Mouse (Mus musculus) limb, embryonic 11.5 days (tissue): ENCODE results near the gene Got2. TPM values are rescaled to one million over a fixed set of nuclear protein-coding genes. Genes with fewer than 3 reads are reported as not detected.
A peak's percentile ranks its signal among the peaks of the same experiment; 100 is the strongest.
"Not testable (repeated sequence)": the region's sequence is repeated elsewhere in the genome, so short reads cannot be mapped to it uniquely, and the experiment has no call there.

Experiments used
- ATAC-seq: fragments of 200-750 bp; cut with Nextera tagmentation; 2 replicates; pipeline ENCODE4 v1.8.0; 2017; ENCODE audit warnings: low read depth; ENCODE audit not compliant: insufficient number of reproducible peaks, low FRiP score, low TSS enrichment
- DNase-seq: peaks from one replicate; pipeline ENCODE4 v3.0.0-alpha.2; 2015; ENCODE audit warnings: low spot score
- H3K27ac ChIP-seq: fragments of 300-500 bp; sonication (generic); replicated peaks from 2 replicates; pipeline ENCODE4 v1.5.1; 2014; ENCODE audit warnings: low read depth, mild to moderate bottlenecking, low read length
- H3K27me3 ChIP-seq: fragments of 300-500 bp; sonication (generic); 2 replicates; pipeline ENCODE4 v1.6.1; 2014; ENCODE audit warnings: mild to moderate bottlenecking, low read length, mixed read lengths; ENCODE audit not compliant: control insufficient read depth, insufficient read depth
- H3K36me3 ChIP-seq: fragments of 300-500 bp; sonication (generic); 2 replicates; pipeline ENCODE4 v1.6.1; 2014; ENCODE audit warnings: mild to moderate bottlenecking, low read length, moderate library complexity, mixed read lengths; ENCODE audit not compliant: control insufficient read depth, insufficient read depth
- H3K4me1 ChIP-seq: fragments of 300-500 bp; sonication (generic); 2 replicates; pipeline ENCODE4 v1.6.1; 2014; ENCODE audit warnings: low read length, mixed read lengths; ENCODE audit not compliant: control insufficient read depth, insufficient read depth
- H3K4me2 ChIP-seq: fragments of 300-500 bp; sonication (generic); 2 replicates; pipeline ENCODE4 v1.6.1; 2014; ENCODE audit warnings: low read depth, mild to moderate bottlenecking, moderate library complexity; ENCODE audit not compliant: severe bottlenecking
- H3K4me3 ChIP-seq: fragments of 300-500 bp; sonication (generic); 2 replicates; pipeline ENCODE4 v1.5.1; 2014; ENCODE audit warnings: low read depth, low read length
- H3K9ac ChIP-seq: fragments of 300-500 bp; sonication (generic); 2 replicates; pipeline ENCODE4 v1.6.1; 2014; ENCODE audit warnings: mild to moderate bottlenecking, low read length
- H3K9me3 ChIP-seq: fragments of 300-500 bp; sonication (generic); 2 replicates; pipeline ENCODE4 v1.6.1; 2016; ENCODE audit warnings: low read length; ENCODE audit not compliant: control insufficient read depth
- WGBS: fragments of 180-500 bp; shearing (Covaris S2); extraction: QIAGEN DNeasy Blood & Tissue Kit; methylation state at CpG from one replicate; pipeline ENCODE4 v1.1.7; 2014; 5-methylcytosine and 5-hydroxymethylcytosine counted together
- polyA plus RNA-seq: library from polyadenylated mRNA; unstranded; fragments of >200 nt; fragmentation: Nextera tagmentation; extraction: Ambion mirVana; gene quantifications from 2 replicates; pipeline ENCODE4 v1.2.1, GENCODE M21; 2014

Got2 gene
- polyA plus RNA-seq, 1 experiment from 2014 or later = 100 TPM

DNA sequence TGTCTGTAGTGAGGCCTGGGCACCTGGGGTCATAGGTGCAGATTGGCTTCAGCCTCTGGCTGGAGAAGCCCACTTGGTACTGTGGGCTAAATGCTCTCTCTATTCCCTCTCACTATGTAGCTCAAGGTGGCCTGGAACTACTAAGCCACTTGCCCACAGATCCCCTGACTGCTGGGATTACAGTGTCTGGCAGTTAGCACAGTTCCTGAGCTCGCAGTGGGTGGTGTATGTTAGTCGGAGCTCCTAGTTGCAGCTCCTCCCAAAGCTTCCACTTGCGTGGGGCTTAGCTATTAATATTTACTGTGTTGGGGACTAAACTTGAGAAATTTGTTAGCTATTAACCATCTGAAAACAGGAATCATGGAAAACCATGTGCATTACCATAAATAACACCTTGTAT, 6.8 kb downstream of the Got2 start:
- H3K4me1 ChIP-seq = no peaks in the 10 kb centered on the region
- no peak overlapping the region for H3K27ac ChIP-seq
- no peak overlapping the region for H3K4me3 ChIP-seq
- H3K9me3 ChIP-seq = no peaks in the 10 kb centered on the region
- 0 out of 2 replicates have a peak overlapping the region, but pooled peaks have one; percentile 1 for H3K4me2 ChIP-seq
- H3K9ac ChIP-seq = no peak overlapping the region
- peaks cover 8% of the 10 kb centered on the region for H3K36me3 ChIP-seq
- no peaks in the 10 kb centered on the region for H3K27me3 ChIP-seq
- ATAC-seq = no peak
- WGBS = 85% methylated on average over 3 of the region's 3 CpGs
- DNase-seq = no peak

DNA sequence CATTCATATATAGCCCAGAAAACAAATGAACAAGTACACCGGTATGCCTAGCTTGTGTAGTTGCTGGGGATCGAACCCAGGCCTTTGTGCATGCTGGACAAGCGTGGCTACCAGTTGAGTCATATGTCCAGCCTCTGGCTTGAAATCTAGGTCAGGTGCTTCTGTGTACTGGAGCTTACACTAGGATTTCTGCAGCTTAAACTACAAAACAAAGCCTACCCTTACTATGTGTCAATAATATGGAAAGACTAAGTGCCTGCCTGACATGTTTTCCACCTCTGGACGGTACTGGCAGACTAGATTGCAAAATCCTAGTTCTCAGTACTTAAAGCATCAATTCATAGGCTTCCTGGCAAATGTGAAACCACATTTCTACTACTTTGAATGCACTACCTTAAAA, 8.5 kb downstream of the Got2 start:
- WGBS = 93% methylated on average over 4 of the region's 4 CpGs
- H3K27me3 ChIP-seq = no peaks in the 10 kb centered on the region
- peaks cover 19% of the 10 kb centered on the region for H3K36me3 ChIP-seq
- ATAC-seq (no peak), DNase-seq (no peak)
- no peak overlapping the region for H3K27ac ChIP-seq
- no peak overlapping the region for H3K4me3 ChIP-seq
- H3K9me3 ChIP-seq = no peaks in the 10 kb centered on the region
- H3K9ac ChIP-seq = no peak overlapping the region
- no peak overlapping the region for H3K4me2 ChIP-seq
- H3K4me1 ChIP-seq = no peaks in the 10 kb centered on the region

DNA sequence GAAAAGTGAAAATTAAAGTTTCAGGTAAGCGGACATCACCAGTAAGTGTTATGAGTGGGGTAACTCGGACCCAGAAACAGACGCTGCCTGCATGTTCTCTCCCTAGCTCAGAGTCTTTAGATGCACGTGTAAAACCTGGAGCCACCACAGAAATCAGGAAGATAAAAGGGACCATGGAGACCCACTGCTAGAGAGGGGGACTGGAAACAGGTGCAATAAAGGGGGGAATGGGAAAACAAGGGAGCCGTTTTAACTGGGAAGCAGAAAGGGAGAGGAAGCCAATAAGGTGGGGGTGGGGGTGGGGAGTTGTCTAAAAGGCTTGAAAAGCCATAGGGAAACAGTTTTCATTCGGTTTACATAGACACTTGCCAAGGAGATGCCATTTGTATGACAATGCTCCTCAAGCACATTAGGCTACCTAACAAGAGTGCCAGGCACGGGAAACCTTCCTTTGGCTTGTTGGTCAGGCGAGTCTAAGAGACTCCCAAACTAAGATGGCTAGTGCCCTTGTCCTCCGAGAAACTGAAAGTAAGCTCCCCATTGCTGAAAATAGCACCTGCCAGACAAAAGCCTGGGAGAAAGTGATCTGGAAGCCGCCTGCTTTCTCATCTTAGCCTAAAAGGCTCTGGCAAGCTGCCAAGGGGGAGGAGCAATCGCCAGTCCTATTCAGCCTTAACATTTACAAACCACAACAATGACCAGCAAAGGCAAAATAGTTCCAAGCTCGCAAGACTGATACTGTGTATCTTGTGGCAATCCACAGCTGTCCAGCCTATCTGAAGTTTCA, 10.0 kb downstream of the Got2 start:
- WGBS = 68% methylated on average over 12 of the region's 12 CpGs
- H3K4me2 ChIP-seq = no peak overlapping the region
- H3K4me3 ChIP-seq = no peak overlapping the region
- no peak overlapping the region for H3K9ac ChIP-seq
- H3K36me3 ChIP-seq = peaks cover 22% of the 10 kb centered on the region
- DNase-seq (peak; percentile 32), ATAC-seq (no peak)
- no peak overlapping the region for H3K27ac ChIP-seq
- no peaks in the 10 kb centered on the region for H3K27me3 ChIP-seq
- no peaks in the 10 kb centered on the region for H3K9me3 ChIP-seq
- no peaks in the 10 kb centered on the region for H3K4me1 ChIP-seq

DNA sequence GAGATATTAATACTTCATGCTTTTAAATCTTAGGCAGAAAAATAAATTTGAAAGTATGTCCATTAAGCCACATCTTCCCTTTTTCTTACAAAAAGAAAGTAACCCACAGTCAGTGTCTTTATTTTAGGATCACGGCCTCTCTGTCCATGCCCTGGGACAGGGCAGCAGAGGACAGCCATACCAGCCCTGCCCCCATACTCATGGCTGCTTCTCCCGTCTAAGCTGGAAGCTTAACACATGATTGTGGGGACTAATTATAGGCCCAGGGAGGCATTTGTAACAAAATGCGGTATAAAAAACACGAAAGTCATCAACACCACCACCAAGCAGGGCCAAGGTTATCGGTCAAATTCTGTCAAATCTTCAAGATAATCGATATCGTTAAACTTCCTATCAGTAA, 13.1 kb downstream of the Got2 start:
- DNase-seq (no peak), ATAC-seq (no peak)
- no peak overlapping the region for H3K9ac ChIP-seq
- no peaks in the 10 kb centered on the region for H3K4me1 ChIP-seq
- no peak overlapping the region for H3K4me3 ChIP-seq
- H3K36me3 ChIP-seq = peaks cover 27% of the 10 kb centered on the region
- H3K9me3 ChIP-seq = no peaks in the 10 kb centered on the region
- no peak overlapping the region for H3K27ac ChIP-seq
- no peaks in the 10 kb centered on the region for H3K27me3 ChIP-seq
- no peak overlapping the region for H3K4me2 ChIP-seq
- 93% methylated on average over 7 of the region's 7 CpGs for whole genome bisulfite sequencing

DNA sequence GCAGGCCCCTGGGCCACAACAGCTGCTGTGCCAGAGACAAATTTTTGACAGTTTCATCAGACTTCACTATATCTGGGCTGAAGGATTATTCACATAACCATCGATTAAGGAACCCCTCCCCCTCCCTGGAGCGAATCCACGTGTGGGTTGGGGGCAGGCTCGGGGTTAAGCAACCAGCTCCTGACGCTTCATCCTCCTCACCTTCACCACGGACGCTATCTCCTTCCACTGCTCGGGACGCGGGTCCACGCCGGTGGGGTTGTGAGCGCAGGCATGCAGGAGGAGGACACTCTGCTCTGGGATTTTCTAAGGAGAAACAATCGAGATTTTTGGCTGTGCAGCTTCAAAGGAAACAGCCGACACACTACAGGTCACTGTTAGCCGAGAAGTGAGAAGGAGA, 16.7 kb downstream of the Got2 start:
- Histone ChIP-seq H3K36me3 (peaks cover 27% of the 10 kb centered on the region; the same call in 1 of the 2 replicates), H3K9ac (no peak overlapping the region), H3K27me3 (no peaks in the 10 kb centered on the region), H3K4me3 (no peak overlapping the region), H3K4me1 (no peaks in the 10 kb centered on the region), H3K4me2 (no peak overlapping the region), H3K27ac (no peak overlapping the region), H3K9me3 (no peaks in the 10 kb centered on the region)
- no peak for ATAC-seq
- no peak for DNase-seq
- WGBS = 94% methylated on average over 16 of the region's 16 CpGs

DNA sequence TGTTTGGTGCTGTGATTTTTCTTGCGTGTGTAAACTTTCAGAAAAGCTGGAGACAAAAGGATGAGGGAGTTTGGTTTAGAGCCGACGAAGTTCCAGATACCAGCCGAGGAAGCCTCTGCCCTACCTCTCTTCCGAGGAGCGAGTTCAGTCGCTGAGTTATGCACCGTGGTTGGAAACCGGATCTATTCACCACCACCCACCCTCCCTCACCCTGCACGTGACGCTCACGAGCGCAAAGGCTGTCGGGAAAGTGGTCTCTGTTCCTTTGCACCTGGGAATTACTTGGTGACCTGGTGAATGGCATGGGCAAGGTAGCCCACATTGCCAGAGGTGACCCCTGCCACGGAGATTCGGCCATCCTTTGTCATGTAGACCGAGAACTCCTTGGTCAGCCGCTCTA, 23.5 kb downstream of the Got2 start:
- WGBS = 96% methylated on average over 17 of the region's 18 CpGs
- not testable (repeated sequence) for DNase-seq, H3K36me3 ChIP-seq, H3K9me3 ChIP-seq, H3K4me1 ChIP-seq, H3K4me3 ChIP-seq, ATAC-seq, H3K27me3 ChIP-seq, H3K27ac ChIP-seq, H3K9ac ChIP-seq, H3K4me2 ChIP-seq

DNA sequence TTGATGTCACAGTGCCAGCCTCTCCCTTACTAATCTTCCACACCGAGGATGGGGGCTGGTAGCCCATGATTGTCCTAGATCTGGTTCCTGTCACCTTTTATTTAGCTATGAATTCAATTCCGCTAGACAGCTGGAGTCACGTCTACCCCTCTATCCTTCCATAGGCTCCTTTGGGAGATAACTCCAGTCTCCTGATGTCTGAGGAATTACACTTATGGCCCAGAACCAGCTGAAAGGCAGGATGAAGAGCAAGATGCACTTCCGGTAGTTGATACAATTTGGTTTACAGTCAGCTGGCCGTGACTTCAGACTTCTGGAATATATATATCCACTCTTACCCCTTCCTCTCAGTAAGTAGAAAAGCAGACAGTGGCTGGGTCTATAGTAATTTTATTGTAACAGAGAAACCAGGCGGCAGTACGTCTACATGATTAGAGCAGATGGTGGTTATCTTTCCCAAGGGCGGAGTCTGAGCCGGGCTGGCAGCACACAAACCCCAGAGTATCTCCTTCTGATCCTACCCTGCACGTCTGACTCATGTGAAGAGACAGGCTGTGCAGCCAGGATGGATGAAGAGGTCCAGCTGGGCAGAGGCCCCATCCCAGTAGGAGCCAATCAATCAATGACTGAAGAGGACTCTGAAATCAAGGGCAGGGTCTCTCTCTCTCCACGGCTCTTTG, 24.4 kb downstream of the Got2 start:
- not testable (repeated sequence) for DNase-seq, H3K36me3 ChIP-seq, H3K9me3 ChIP-seq, H3K27me3 ChIP-seq, ATAC-seq, H3K9ac ChIP-seq, H3K4me2 ChIP-seq, H3K4me3 ChIP-seq, H3K27ac ChIP-seq, H3K4me1 ChIP-seq
- WGBS = 87% methylated on average over 10 of the region's 11 CpGs

DNA sequence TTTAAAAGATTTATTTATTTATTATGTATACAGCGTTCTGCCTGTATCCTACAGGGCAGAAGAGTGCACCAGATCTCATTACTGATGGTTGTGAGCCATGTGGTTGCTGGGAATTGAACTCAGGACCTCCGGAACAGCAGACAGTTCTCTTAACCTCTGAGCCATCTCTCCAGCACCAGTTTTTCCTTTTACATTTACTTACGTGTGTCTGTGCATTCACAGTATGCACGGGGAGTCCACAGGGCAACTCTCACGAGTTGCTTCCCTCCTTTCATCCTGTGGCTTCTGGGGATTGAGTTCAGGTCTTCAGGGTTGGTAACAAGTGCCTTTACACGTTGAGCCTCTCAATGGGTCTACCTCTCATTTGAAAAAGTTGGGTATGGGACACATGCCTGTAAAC, 34.2 kb downstream of the Got2 start:
- no peak for ATAC-seq
- 83% methylated on average over 6 of the region's 6 CpGs for WGBS
- no peak overlapping the region for H3K4me2 ChIP-seq
- DNase-seq = no peak
- H3K9me3 ChIP-seq = no peaks in the 10 kb centered on the region
- H3K27ac ChIP-seq = no peak overlapping the region
- H3K36me3 ChIP-seq = no peaks in the 10 kb centered on the region
- peaks cover 7% of the 10 kb centered on the region for H3K4me1 ChIP-seq
- no peak overlapping the region for H3K4me3 ChIP-seq
- no peaks in the 10 kb centered on the region for H3K27me3 ChIP-seq
- H3K9ac ChIP-seq = no peak overlapping the region
